Mouse (Mus musculus): ENCODE measurements around the gene Tstd2. TPM values are rescaled to one million over a fixed set of nuclear protein-coding genes. Genes with fewer than 3 reads are reported as not detected.
A peak's percentile ranks its signal among the peaks of the same experiment; 100 is the strongest.

Tstd2 gene
- polyA plus RNA-seq, 1 experiment from 2014 or later = 16.8 TPM

GRCm38 (mm10) chr4:46177496-46177895 is 39.0 kb upstream of the Tstd2 start:
- no peak for TF ChIP-seq CTCF (IDR thresholded peaks at IDR 0.05)
- no peak for TF ChIP-seq EP300 (IDR thresholded peaks at IDR 0.05)
- no peak overlapping the region for H3K9ac ChIP-seq (replicated peaks; ENCODE audit: low read depth)
- H3K4me1 ChIP-seq (ENCODE audit: insufficient read depth, low read depth, low read length) = no peaks in the 10 kb centered on the region
- 80% methylated on average over 7 of the region's 7 CpGs for WGBS
- no peak for DNase-seq (ENCODE audit: low spot score)
- no peaks in the 10 kb centered on the region for H3K9me3 ChIP-seq (ENCODE audit: low read length)
- no peak overlapping the region for H3K4me2 ChIP-seq (replicated peaks; ENCODE audit: low read depth, low read length)
- H3K36me3 ChIP-seq (ENCODE audit: insufficient read depth, low read length) = peaks cover 59% of the 10 kb centered on the region
- H3K27me3 ChIP-seq (replicated peaks; ENCODE audit: insufficient read depth, low read length) = no peaks in the 10 kb centered on the region
- ATAC-seq = no peak
- no peak overlapping the region for H3K27ac ChIP-seq (ENCODE audit: low read length)
- no peak overlapping the region for H3K4me3 ChIP-seq (ENCODE audit: low read depth, low read length)

GRCm38 (mm10) chr4:46177018-46177417 is 38.5 kb upstream of the Tstd2 start:
- WGBS = 81% methylated on average over 5 of the region's 5 CpGs
- Histone ChIP-seq H3K9ac (replicated peaks; ENCODE audit: low read depth) (no peak overlapping the region), H3K36me3 (ENCODE audit: insufficient read depth, low read length) (peaks cover 59% of the 10 kb centered on the region), H3K4me2 (replicated peaks; ENCODE audit: low read depth, low read length) (no peak overlapping the region), H3K27ac (ENCODE audit: low read length) (no peak overlapping the region), H3K27me3 (replicated peaks; ENCODE audit: insufficient read depth, low read length) (no peaks in the 10 kb centered on the region), H3K4me3 (ENCODE audit: low read depth, low read length) (no peak overlapping the region), H3K9me3 (ENCODE audit: low read length) (no peaks in the 10 kb centered on the region), H3K4me1 (ENCODE audit: insufficient read depth, low read depth, low read length) (no peaks in the 10 kb centered on the region)
- no peak for DNase-seq (ENCODE audit: low spot score)
- TF ChIP-seq EP300 (IDR thresholded peaks at IDR 0.05) (no peak), CTCF (IDR thresholded peaks at IDR 0.05) (no peak)
- ATAC-seq = no peak

GRCm38 (mm10) chr4:46176313-46176712 is 37.8 kb upstream of the Tstd2 start:
- no peaks in the 10 kb centered on the region for H3K4me1 ChIP-seq (ENCODE audit: insufficient read depth, low read depth, low read length)
- no peaks in the 10 kb centered on the region for H3K27me3 ChIP-seq (replicated peaks; ENCODE audit: insufficient read depth, low read length)
- H3K9me3 ChIP-seq (ENCODE audit: low read length) = no peaks in the 10 kb centered on the region
- H3K9ac ChIP-seq (replicated peaks; ENCODE audit: low read depth) = no peak overlapping the region
- no peak overlapping the region for H3K4me3 ChIP-seq (ENCODE audit: low read depth, low read length)
- no peak for TF ChIP-seq EP300 (IDR thresholded peaks at IDR 0.05)
- peak; percentile 38; the same call in 1 of the 2 replicates for TF ChIP-seq CTCF (IDR thresholded peaks at IDR 0.05)
- WGBS = 78% methylated on average over 4 of the region's 4 CpGs
- peaks cover 56% of the 10 kb centered on the region for H3K36me3 ChIP-seq (ENCODE audit: insufficient read depth, low read length)
- H3K4me2 ChIP-seq (replicated peaks; ENCODE audit: low read depth, low read length) = no peak overlapping the region
- ATAC-seq = no peak
- no peak overlapping the region for H3K27ac ChIP-seq (ENCODE audit: low read length)
- no peak for DNase-seq (ENCODE audit: low spot score)

- 44% methylated on average over 7 of the region's 7 CpGs for whole genome bisulfite sequencing
- Histone ChIP-seq H3K4me1 (ENCODE audit: insufficient read depth, low read depth, low read length) (no peaks in the 10 kb centered on the region), H3K27ac (ENCODE audit: low read length) (no peak overlapping the region), H3K9ac (replicated peaks; ENCODE audit: low read depth) (no peak overlapping the region), H3K4me3 (ENCODE audit: low read depth, low read length) (no peak overlapping the region), H3K27me3 (replicated peaks; ENCODE audit: insufficient read depth, low read length) (no peaks in the 10 kb centered on the region), H3K36me3 (ENCODE audit: insufficient read depth, low read length) (peaks cover 72% of the 10 kb centered on the region), H3K9me3 (ENCODE audit: low read length) (no peaks in the 10 kb centered on the region), H3K4me2 (replicated peaks; ENCODE audit: low read depth, low read length) (no peak overlapping the region)
- DNase-seq (ENCODE audit: low spot score) = no peak
- TF ChIP-seq EP300 (IDR thresholded peaks at IDR 0.05) = no peak
- no peak for TF ChIP-seq CTCF (IDR thresholded peaks at IDR 0.05)
- no peak for ATAC-seq
Measured at GRCm38 (mm10) chr4:46171761-46172160, 33.3 kb upstream of the Tstd2 start.

GRCm38 (mm10) chr4:46165831-46166230 is 27.3 kb upstream of the Tstd2 start:
- H3K4me2 ChIP-seq (replicated peaks; ENCODE audit: low read depth, low read length) = no peak overlapping the region
- no peaks in the 10 kb centered on the region for H3K9me3 ChIP-seq (ENCODE audit: low read length)
- no peak overlapping the region for H3K9ac ChIP-seq (replicated peaks; ENCODE audit: low read depth)
- no peaks in the 10 kb centered on the region for H3K4me1 ChIP-seq (ENCODE audit: insufficient read depth, low read depth, low read length)
- H3K4me3 ChIP-seq (ENCODE audit: low read depth, low read length) = no peak overlapping the region
- DNase-seq (ENCODE audit: low spot score) (no peak), ATAC-seq (no peak)
- no peaks in the 10 kb centered on the region for H3K27me3 ChIP-seq (replicated peaks; ENCODE audit: insufficient read depth, low read length)
- TF ChIP-seq EP300 (IDR thresholded peaks at IDR 0.05) = no peak
- TF ChIP-seq CTCF (IDR thresholded peaks at IDR 0.05) = no peak
- peaks cover 47% of the 10 kb centered on the region for H3K36me3 ChIP-seq (ENCODE audit: insufficient read depth, low read length)
- no peak overlapping the region for H3K27ac ChIP-seq (ENCODE audit: low read length)
- 87% methylated on average over 5 of the region's 5 CpGs for WGBS

GRCm38 (mm10) chr4:46164027-46164426 is 25.5 kb upstream of the Tstd2 start:
- no peak for TF ChIP-seq CTCF (IDR thresholded peaks at IDR 0.05)
- TF ChIP-seq EP300 (IDR thresholded peaks at IDR 0.05) = no peak
- H3K4me1 ChIP-seq (ENCODE audit: insufficient read depth, low read depth, low read length) = no peaks in the 10 kb centered on the region
- no peak overlapping the region for H3K4me2 ChIP-seq (replicated peaks; ENCODE audit: low read depth, low read length)
- H3K36me3 ChIP-seq (ENCODE audit: insufficient read depth, low read length) = peaks cover 37% of the 10 kb centered on the region
- H3K9me3 ChIP-seq (ENCODE audit: low read length) = no peaks in the 10 kb centered on the region
- no peak overlapping the region for H3K4me3 ChIP-seq (ENCODE audit: low read depth, low read length)
- no peak overlapping the region for H3K27ac ChIP-seq (ENCODE audit: low read length)
- no peak overlapping the region for H3K9ac ChIP-seq (replicated peaks; ENCODE audit: low read depth)
- ATAC-seq (no peak), DNase-seq (ENCODE audit: low spot score) (no peak)
- H3K27me3 ChIP-seq (replicated peaks; ENCODE audit: insufficient read depth, low read length) = no peaks in the 10 kb centered on the region
- WGBS = 68% methylated on average over 2 of the region's 2 CpGs

All from lung, postnatal 0 days (tissue).